Comparison of ENCODE assay signal across 8 mouse cellular contexts in the genomic region with DNA sequence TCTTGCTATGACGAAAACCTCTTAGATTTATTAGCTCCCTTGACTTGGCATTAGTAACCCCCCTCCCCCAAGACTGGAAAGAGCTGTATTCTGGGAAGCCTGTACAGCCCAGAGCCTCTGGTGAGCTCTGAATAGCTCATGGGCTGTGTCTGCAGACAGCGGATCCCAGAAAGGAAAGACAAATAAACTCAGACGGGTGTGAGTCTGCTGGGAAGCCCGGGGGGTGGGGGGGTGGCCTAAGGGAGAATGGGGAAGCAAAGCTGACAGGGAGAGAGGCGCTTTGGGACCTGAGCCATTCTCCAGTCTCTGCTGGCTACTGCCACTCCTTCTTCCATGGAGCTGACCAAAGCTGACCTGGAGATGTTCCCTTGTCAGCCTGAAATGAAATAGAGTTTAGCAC. TPM values are rescaled to one million over a fixed set of nuclear protein-coding genes. Genes with fewer than 3 reads are reported as not detected.
A peak's percentile ranks its signal among the peaks of the same experiment; 100 is the strongest.
DNase-seq lines count a peak whose midpoint lies in the region; ATAC-seq and TF ChIP-seq lines count a peak whose summit lies in the region.

No protein-coding gene starts in this region.

- no peak for DNase-seq in forebrain, postnatal 0 days
- DNase-seq in retina, postnatal 1 day, result peak; percentile 20
- no peak for DNase-seq in retina, embryonic 14.5 days (ENCODE audit: low spot score)
- DNase-seq in kidney, postnatal 4 days, result peak; percentile 19 to 36
- no peak for DNase-seq in cerebellum, adult 9-11 months
- DNase-seq in cerebellum, adult 8-10 months, result no peak

- 0 out of 2 replicates have a peak, but pooled peaks cover 4% of the 10 kb centered on the region for H3K4me1 ChIP-seq in forebrain, postnatal 0 days (ENCODE audit: insufficient read depth)
- no peaks in the 10 kb centered on the region for H3K4me1 ChIP-seq in forebrain, embryonic 13.5 days
- H3K4me1 ChIP-seq in stomach, embryonic 16.5 days (ENCODE audit: control insufficient read depth, insufficient read depth, low read length), result peaks cover 20% of the 10 kb centered on the region

- WGBS in forebrain, postnatal 0 days, result 40% methylated on average over 5 of the region's 5 CpGs
- 57% methylated on average over 5 of the region's 5 CpGs for WGBS in forebrain, embryonic 13.5 days
- WGBS in stomach, embryonic 16.5 days, result 12% methylated on average over 5 of the region's 5 CpGs

- no peak for TF ChIP-seq CTCF in forebrain, postnatal 0 days (IDR thresholded peaks at IDR 0.05; ENCODE audit: low read depth)

- H3K9me3 ChIP-seq in forebrain, postnatal 0 days (ENCODE audit: low read length), result no peaks in the 10 kb centered on the region
- no peaks in the 10 kb centered on the region for H3K9me3 ChIP-seq in forebrain, embryonic 13.5 days (replicated peaks)
- H3K9me3 ChIP-seq in stomach, embryonic 16.5 days (replicated peaks; ENCODE audit: control insufficient read depth, low read length), result no peaks in the 10 kb centered on the region

- H3K27me3 ChIP-seq in forebrain, postnatal 0 days (ENCODE audit: insufficient read depth, low read length), result no peaks in the 10 kb centered on the region
- no peaks in the 10 kb centered on the region for H3K27me3 ChIP-seq in forebrain, embryonic 13.5 days
- H3K27me3 ChIP-seq in stomach, embryonic 16.5 days (ENCODE audit: control insufficient read depth, insufficient read depth, low read length), result no peaks in the 10 kb centered on the region

- no peak overlapping the region for H3K4me2 ChIP-seq in forebrain, postnatal 0 days (ENCODE audit: low read depth)
- no peak overlapping the region for H3K4me2 ChIP-seq in forebrain, embryonic 13.5 days
- H3K4me2 ChIP-seq in stomach, embryonic 16.5 days (ENCODE audit: low read depth, low read length), result no peak overlapping the region

- H3K27ac ChIP-seq in forebrain, postnatal 0 days (ENCODE audit: low read depth, low read length), result no peak overlapping the region
- H3K27ac ChIP-seq in forebrain, embryonic 13.5 days, result no peak overlapping the region
- H3K27ac ChIP-seq in stomach, embryonic 16.5 days (ENCODE audit: low read length), result peak overlapping the region; percentile 60

- no peak overlapping the region for H3K4me3 ChIP-seq in forebrain, postnatal 0 days (ENCODE audit: low read depth, low read length)
- no peak overlapping the region for H3K4me3 ChIP-seq in forebrain, embryonic 13.5 days
- H3K4me3 ChIP-seq in stomach, embryonic 16.5 days (replicated peaks; ENCODE audit: low read length), result no peak overlapping the region

- no peaks in the 10 kb centered on the region for H3K36me3 ChIP-seq in forebrain, postnatal 0 days (ENCODE audit: insufficient read depth)
- peaks cover 12% of the 10 kb centered on the region; the same call in 1 of the 2 replicates for H3K36me3 ChIP-seq in forebrain, embryonic 13.5 days (ENCODE audit: poor library complexity, severe bottlenecking)
- H3K36me3 ChIP-seq in stomach, embryonic 16.5 days (ENCODE audit: control insufficient read depth, insufficient read depth, low read length), result no peaks in the 10 kb centered on the region

- no peak overlapping the region for H3K9ac ChIP-seq in forebrain, postnatal 0 days
- no peak overlapping the region for H3K9ac ChIP-seq in forebrain, embryonic 13.5 days
- H3K9ac ChIP-seq in stomach, embryonic 16.5 days (ENCODE audit: low read length), result no peak overlapping the region

- ATAC-seq in forebrain, postnatal 0 days, result 0 out of 2 replicates have a peak, but pooled peaks have one; percentile 34
- ATAC-seq in forebrain, embryonic 13.5 days, result no peak
- peak; percentile 81 for ATAC-seq in stomach, embryonic 16.5 days (ENCODE audit: insufficient read depth, low FRiP score)

RNA-seq across cellular contexts. Expression of a gene that starts 53.8 kb away (rescaled TPM):
- total RNA-seq in forebrain, postnatal 0 days (2014; rRNA removed), result 29.7 and 37.0 TPM in 2 replicates
- 30.2 and 34.9 TPM in 2 replicates for polyA plus RNA-seq in forebrain, postnatal 0 days (2015; fragmentation: Nextera tagmentation; extraction: Ambion mirVana)
- polyA plus RNA-seq in forebrain, embryonic 13.5 days (2015; fragmentation: Nextera tagmentation; extraction: Ambion mirVana), result 40.8 and 46.5 TPM in 2 replicates
- 36.2 and 36.5 TPM in 2 replicates for polyA plus RNA-seq in stomach, embryonic 16.5 days (2015; fragmentation: Nextera tagmentation; extraction: Ambion mirVana)

Comparison
In these comparisons a context has a peak if more than half of its experiments do, and no peak if none do; other contexts are left out.
1. DNase-seq: peak in retina, postnatal 1 day (single experiment) and kidney, postnatal 4 days (2 of 2); none in forebrain, postnatal 0 days (single experiment), retina, embryonic 14.5 days (single experiment), cerebellum, adult 9-11 months (single experiment) and cerebellum, adult 8-10 months (single experiment).